Mouse (Mus musculus) cerebellum, adult (tissue): ENCODE measurements at regions not wholly inside any gene's neighbourhood (a gene's known extent, or its start where the extent isn't known, plus 50 kb on each side); places are given as distances from the start of the nearest gene placed in this dataset.
A peak's percentile ranks its signal among the peaks of the same experiment; 100 is the strongest.
"Not testable (repeated sequence)": the region's sequence is repeated elsewhere in the genome, so short reads cannot be mapped to it uniquely, and the experiment has no call there.

Experiments
- ATAC-seq: cut with Nextera tagmentation; 2 replicates; pipeline ENCODE4 v1.9.2; 2017; ENCODE audit warnings: mild to moderate bottlenecking, moderate library complexity, mixed read lengths; ENCODE audit not compliant: insufficient number of reproducible peaks, low FRiP score, low TSS enrichment

- no peak for ATAC-seq
Observed at GRCm38 (mm10) chr6:109125447-109125846, 297.0 kb downstream of the Edem1 start.

- ATAC-seq: no peak
Observed at GRCm38 (mm10) chr6:109127203-109127602, 298.8 kb downstream of the Edem1 start.

- no peak for ATAC-seq
Observed at GRCm38 (mm10) chr6:109146111-109146510, 317.7 kb downstream of the Edem1 start.

GRCm38 (mm10) chr6:109149043-109149442, 320.6 kb downstream of the Edem1 start:
- ATAC-seq: no peak

- ATAC-seq: peak; percentile 72
Observed at GRCm38 (mm10) chr6:109150023-109150911, 321.8 kb downstream of the Edem1 start.

- ATAC-seq: no peak
Observed at GRCm38 (mm10) chr6:109150912-109151256, 322.4 kb downstream of the Edem1 start.

- no peak for ATAC-seq
Observed at GRCm38 (mm10) chr6:109153624-109154023, 325.2 kb downstream of the Edem1 start.

- no peak for ATAC-seq
Observed at GRCm38 (mm10) chr6:109159561-109159960, 331.1 kb downstream of the Edem1 start.

- ATAC-seq: no peak
Observed at GRCm38 (mm10) chr6:109167439-109167838, 339.0 kb downstream of the Edem1 start.

- ATAC-seq: no peak
Observed at GRCm38 (mm10) chr6:109172104-109172850, 343.8 kb downstream of the Edem1 start.

GRCm38 (mm10) chr6:109173015-109173414, 344.6 kb downstream of the Edem1 start:
- no peak for ATAC-seq

GRCm38 (mm10) chr6:109176876-109177275, 348.4 kb downstream of the Edem1 start:
- no peak for ATAC-seq

GRCm38 (mm10) chr6:109182878-109183277, 354.4 kb downstream of the Edem1 start:
- ATAC-seq: no peak

- ATAC-seq: not testable (repeated sequence)
Observed at GRCm38 (mm10) chr6:109193061-109193460, 364.6 kb downstream of the Edem1 start.

GRCm38 (mm10) chr6:109193603-109194002, 365.2 kb downstream of the Edem1 start:
- no peak for ATAC-seq

GRCm38 (mm10) chr6:109209699-109210098, 381.3 kb downstream of the Edem1 start:
- ATAC-seq: no peak

GRCm38 (mm10) chr6:109230391-109230790, 401.9 kb downstream of the Edem1 start:
- ATAC-seq: no peak

- ATAC-seq: no peak
Observed at GRCm38 (mm10) chr6:109233426-109233825, 405.0 kb downstream of the Edem1 start.

- no peak for ATAC-seq
Observed at GRCm38 (mm10) chr6:109245666-109246065, 417.2 kb downstream of the Edem1 start.

GRCm38 (mm10) chr6:109246510-109246909, 418.1 kb downstream of the Edem1 start:
- ATAC-seq: not testable (repeated sequence)
